Mouse (Mus musculus): ENCODE measurements around the gene Wsb1. TPM values are rescaled to one million over a fixed set of nuclear protein-coding genes. Genes with fewer than 3 reads are reported as not detected.

The Wsb1 gene
- polyA plus RNA-seq, 1 experiment from 2014 or later, result 565 TPM

- Histone ChIP-seq H3K36me3 (no peaks in the 10 kb centered on the region), H3K9me3 (no peaks in the 10 kb centered on the region), H3K27me3 (replicated peaks) (no peaks in the 10 kb centered on the region), H3K4me1 (no peaks in the 10 kb centered on the region; the same call in 1 of the 2 replicates), H3K9ac (no peak overlapping the region), H3K4me3 (no peak overlapping the region), H3K4me2 (replicated peaks) (0 out of 2 replicates have a peak overlapping the region, but pooled peaks have one; percentile 7), H3K27ac (no peak overlapping the region)
- WGBS, result 43% methylated on average over 18 of the region's 18 CpGs
- 0 out of 2 replicates have a peak, but pooled peaks have one; percentile 9 for ATAC-seq (ENCODE audit: low FRiP score, low read depth)
Observed at GRCm38 (mm10) chr11:79224562-79225280, 29.8 kb downstream of the Wsb1 start.

- ATAC-seq (ENCODE audit: low FRiP score, low read depth), result no peak
- H3K4me2 ChIP-seq (replicated peaks), result no peak overlapping the region
- no peaks in the 10 kb centered on the region for H3K27me3 ChIP-seq (replicated peaks)
- H3K4me3 ChIP-seq, result no peak overlapping the region
- no peaks in the 10 kb centered on the region for H3K36me3 ChIP-seq
- WGBS, result 88% methylated on average over 6 of the region's 6 CpGs
- H3K9me3 ChIP-seq, result no peaks in the 10 kb centered on the region
- H3K4me1 ChIP-seq, result no peaks in the 10 kb centered on the region; the same call in 1 of the 2 replicates
- H3K27ac ChIP-seq, result no peak overlapping the region
- H3K9ac ChIP-seq, result no peak overlapping the region
Observed at GRCm38 (mm10) chr11:79223420-79223819, 31.1 kb downstream of the Wsb1 start.

- no peak overlapping the region for H3K9ac ChIP-seq
- H3K4me3 ChIP-seq, result no peak overlapping the region
- no peaks in the 10 kb centered on the region for H3K27me3 ChIP-seq (replicated peaks)
- no peak overlapping the region for H3K4me2 ChIP-seq (replicated peaks)
- no peaks in the 10 kb centered on the region for H3K9me3 ChIP-seq
- no peak for ATAC-seq (ENCODE audit: low FRiP score, low read depth)
- H3K4me1 ChIP-seq, result no peaks in the 10 kb centered on the region; the same call in 1 of the 2 replicates
- H3K27ac ChIP-seq, result no peak overlapping the region
- H3K36me3 ChIP-seq, result no peaks in the 10 kb centered on the region
- WGBS, result 94% methylated on average over 6 of the region's 6 CpGs
Observed at GRCm38 (mm10) chr11:79222661-79223060, 31.8 kb downstream of the Wsb1 start.

- Histone ChIP-seq H3K27me3 (replicated peaks) (no peaks in the 10 kb centered on the region), H3K27ac (no peak overlapping the region), H3K9me3 (no peaks in the 10 kb centered on the region), H3K4me3 (no peak overlapping the region), H3K4me1 (no peaks in the 10 kb centered on the region; the same call in 1 of the 2 replicates), H3K4me2 (replicated peaks) (no peak overlapping the region), H3K9ac (no peak overlapping the region), H3K36me3 (no peaks in the 10 kb centered on the region)
- ATAC-seq (ENCODE audit: low FRiP score, low read depth), result no peak
- WGBS, result 81% methylated on average over 5 of the region's 5 CpGs
Observed at GRCm38 (mm10) chr11:79221641-79222040, 32.8 kb downstream of the Wsb1 start.

GRCm38 (mm10) chr11:79218936-79219626 is 35.4 kb downstream of the Wsb1 start:
- 80% methylated on average over 8 of the region's 8 CpGs for WGBS
- no peak overlapping the region for H3K4me3 ChIP-seq
- H3K9ac ChIP-seq, result no peak overlapping the region
- no peak overlapping the region for H3K27ac ChIP-seq
- no peaks in the 10 kb centered on the region for H3K36me3 ChIP-seq
- H3K4me2 ChIP-seq (replicated peaks), result no peak overlapping the region
- no peak for ATAC-seq (ENCODE audit: low FRiP score, low read depth)
- no peaks in the 10 kb centered on the region for H3K9me3 ChIP-seq
- no peaks in the 10 kb centered on the region for H3K4me1 ChIP-seq
- H3K27me3 ChIP-seq (replicated peaks), result no peaks in the 10 kb centered on the region

GRCm38 (mm10) chr11:79218061-79218460 is 36.4 kb downstream of the Wsb1 start:
- 94% methylated on average over 1 of the region's 1 CpGs for WGBS
- no peaks in the 10 kb centered on the region for H3K4me1 ChIP-seq
- no peak overlapping the region for H3K9ac ChIP-seq
- ATAC-seq (ENCODE audit: low FRiP score, low read depth), result no peak
- no peak overlapping the region for H3K4me3 ChIP-seq
- no peaks in the 10 kb centered on the region for H3K36me3 ChIP-seq
- no peak overlapping the region for H3K27ac ChIP-seq
- no peaks in the 10 kb centered on the region for H3K27me3 ChIP-seq (replicated peaks)
- no peak overlapping the region for H3K4me2 ChIP-seq (replicated peaks)
- no peaks in the 10 kb centered on the region for H3K9me3 ChIP-seq

GRCm38 (mm10) chr11:79217133-79217532 is 37.3 kb downstream of the Wsb1 start:
- 61% methylated on average over 6 of the region's 6 CpGs for WGBS
- no peak for ATAC-seq (ENCODE audit: low FRiP score, low read depth)
- Histone ChIP-seq H3K9ac (no peak overlapping the region), H3K4me3 (no peak overlapping the region), H3K27me3 (replicated peaks) (no peaks in the 10 kb centered on the region), H3K9me3 (no peaks in the 10 kb centered on the region), H3K4me1 (no peaks in the 10 kb centered on the region), H3K36me3 (no peaks in the 10 kb centered on the region), H3K27ac (no peak overlapping the region), H3K4me2 (replicated peaks) (no peak overlapping the region)

GRCm38 (mm10) chr11:79215539-79215938 is 38.9 kb downstream of the Wsb1 start:
- WGBS, result 80% methylated on average over 2 of the region's 2 CpGs
- no peak overlapping the region for H3K4me3 ChIP-seq
- H3K4me2 ChIP-seq (replicated peaks), result no peak overlapping the region
- H3K9me3 ChIP-seq, result 0 out of 2 replicates have a peak, but pooled peaks cover 3% of the 10 kb centered on the region
- H3K27me3 ChIP-seq (replicated peaks), result no peaks in the 10 kb centered on the region
- H3K4me1 ChIP-seq, result no peaks in the 10 kb centered on the region
- H3K9ac ChIP-seq, result no peak overlapping the region
- ATAC-seq (ENCODE audit: low FRiP score, low read depth), result no peak
- H3K36me3 ChIP-seq, result no peaks in the 10 kb centered on the region
- no peak overlapping the region for H3K27ac ChIP-seq

- no peaks in the 10 kb centered on the region for H3K27me3 ChIP-seq (replicated peaks)
- no peak overlapping the region for H3K4me2 ChIP-seq (replicated peaks)
- no peaks in the 10 kb centered on the region for H3K36me3 ChIP-seq
- H3K4me1 ChIP-seq, result no peaks in the 10 kb centered on the region
- H3K4me3 ChIP-seq, result no peak overlapping the region
- H3K9ac ChIP-seq, result 0 out of 2 replicates have a peak overlapping the region, but pooled peaks have one; percentile 5
- peak; percentile 29; the same call in 1 of the 2 replicates for ATAC-seq (ENCODE audit: low FRiP score, low read depth)
- WGBS, result 11% methylated on average over 14 of the region's 14 CpGs
- H3K9me3 ChIP-seq, result 0 out of 2 replicates have a peak, but pooled peaks cover 3% of the 10 kb centered on the region
- H3K27ac ChIP-seq, result no peak overlapping the region
Observed at GRCm38 (mm10) chr11:79214015-79214418, 40.5 kb downstream of the Wsb1 start.

- H3K9me3 ChIP-seq, result 0 out of 2 replicates have a peak, but pooled peaks cover 3% of the 10 kb centered on the region
- no peaks in the 10 kb centered on the region for H3K27me3 ChIP-seq (replicated peaks)
- H3K4me2 ChIP-seq (replicated peaks), result no peak overlapping the region
- H3K4me1 ChIP-seq, result no peaks in the 10 kb centered on the region
- ATAC-seq (ENCODE audit: low FRiP score, low read depth), result no peak
- no peak overlapping the region for H3K4me3 ChIP-seq
- 86% methylated on average over 5 of the region's 5 CpGs for WGBS
- H3K9ac ChIP-seq, result no peak overlapping the region
- H3K36me3 ChIP-seq, result no peaks in the 10 kb centered on the region
- no peak overlapping the region for H3K27ac ChIP-seq
Observed at GRCm38 (mm10) chr11:79209882-79210471, 44.5 kb downstream of the Wsb1 start.

- Histone ChIP-seq H3K9me3 (0 out of 2 replicates have a peak, but pooled peaks cover 3% of the 10 kb centered on the region), H3K27me3 (replicated peaks) (no peaks in the 10 kb centered on the region), H3K27ac (no peak overlapping the region), H3K4me2 (replicated peaks) (no peak overlapping the region), H3K36me3 (no peaks in the 10 kb centered on the region), H3K4me1 (no peaks in the 10 kb centered on the region), H3K4me3 (no peak overlapping the region), H3K9ac (no peak overlapping the region)
- ATAC-seq (ENCODE audit: low FRiP score, low read depth), result no peak
- 62% methylated on average over 5 of the region's 5 CpGs for WGBS
Observed at GRCm38 (mm10) chr11:79209113-79209512, 45.4 kb downstream of the Wsb1 start.

GRCm38 (mm10) chr11:79208462-79208861 is 46.0 kb downstream of the Wsb1 start:
- 0 out of 2 replicates have a peak, but pooled peaks cover 3% of the 10 kb centered on the region for H3K9me3 ChIP-seq
- H3K27ac ChIP-seq, result no peak overlapping the region
- no peaks in the 10 kb centered on the region for H3K36me3 ChIP-seq
- H3K4me2 ChIP-seq (replicated peaks), result no peak overlapping the region
- no peak overlapping the region for H3K4me3 ChIP-seq
- H3K4me1 ChIP-seq, result no peaks in the 10 kb centered on the region
- no peaks in the 10 kb centered on the region for H3K27me3 ChIP-seq (replicated peaks)
- WGBS, result 94% methylated on average over 4 of the region's 4 CpGs
- ATAC-seq (ENCODE audit: low FRiP score, low read depth), result no peak
- no peak overlapping the region for H3K9ac ChIP-seq
